Mouse (Mus musculus): Measurements from ENCODE around the gene A4galt.
"Not testable (repeated sequence)": the region's sequence is repeated elsewhere in the genome, so short reads cannot be mapped to it uniquely, and the experiment has no call there.

Gene A4galt

DNA sequence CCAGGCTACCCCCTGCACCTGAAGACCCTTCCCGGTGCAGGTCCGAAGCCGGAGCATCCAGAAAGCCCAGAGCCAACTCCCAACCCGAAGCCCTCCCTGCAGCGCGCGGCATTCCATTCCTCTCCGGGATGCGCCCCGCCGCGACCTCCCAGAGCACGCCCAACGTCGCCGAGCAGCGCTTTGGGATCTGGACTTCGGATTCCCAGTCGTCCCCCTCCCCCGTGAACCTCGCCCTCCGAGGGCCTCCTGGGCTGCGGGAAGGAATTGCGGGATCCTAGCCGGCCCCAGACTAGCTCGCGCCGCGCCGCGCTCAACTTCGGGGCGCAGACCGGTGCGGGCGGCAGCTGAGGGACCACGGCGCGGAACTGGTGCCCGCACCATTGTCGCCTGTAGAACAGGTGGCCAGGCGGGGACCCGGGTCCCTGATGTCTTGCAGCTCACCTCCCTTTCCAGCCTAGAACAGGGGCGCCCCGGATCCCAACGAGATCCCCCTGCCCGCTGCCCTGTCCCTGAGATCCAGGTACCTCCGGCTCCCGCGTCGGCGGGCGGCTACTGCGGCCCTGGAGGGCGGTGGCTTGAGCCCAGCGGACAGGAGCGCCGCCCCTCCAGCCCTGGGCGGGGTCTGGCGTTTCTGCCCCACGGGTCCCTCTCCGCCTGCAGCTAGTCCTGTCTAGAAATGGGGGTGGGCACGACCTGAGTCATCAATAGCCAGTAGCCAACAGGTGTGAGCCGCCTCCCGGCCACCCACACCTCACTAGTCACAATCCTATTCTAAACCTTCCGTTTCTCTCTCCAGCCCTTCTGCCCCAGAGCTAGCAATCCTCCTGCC is at the start of gene A4galt:
Gene A4galt, minus strand, starts transcription at position 599 of the 829 bp plus-strand sequence.
- peak; percentile 72 for DNase-seq

DNA sequence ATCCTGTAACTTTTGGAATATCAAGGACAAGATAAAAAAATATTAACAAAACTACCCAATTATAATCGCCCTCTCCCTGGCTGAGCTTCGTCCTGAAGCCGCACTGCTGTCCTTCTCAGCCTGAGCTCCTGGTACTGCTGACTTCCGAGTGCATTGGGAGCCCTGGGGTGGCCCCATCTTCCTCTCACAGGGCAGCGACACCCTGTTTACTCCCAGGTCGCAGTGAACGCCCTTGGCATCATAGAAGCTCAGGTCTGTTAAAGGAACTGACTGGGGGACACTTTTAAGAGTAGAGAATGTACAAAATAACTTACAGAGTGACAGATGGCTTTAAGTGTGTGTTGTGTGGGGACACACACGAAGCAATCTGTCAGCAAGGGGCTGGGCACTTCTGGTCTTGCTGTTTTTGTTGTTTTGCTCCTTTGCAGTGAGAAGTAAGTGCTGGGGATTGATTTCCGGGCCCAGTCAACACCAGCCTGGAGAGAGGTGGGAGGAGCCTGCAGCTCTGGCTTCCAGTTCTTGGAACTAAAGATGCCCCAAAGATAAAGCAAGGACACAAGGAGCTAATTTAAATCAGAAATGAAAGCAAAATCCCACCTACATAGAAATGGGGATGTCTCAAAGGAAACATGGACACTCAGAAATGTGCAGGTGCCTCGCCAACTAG is 48.5 kb upstream of the A4galt start:
- no peak for DNase-seq

DNA sequence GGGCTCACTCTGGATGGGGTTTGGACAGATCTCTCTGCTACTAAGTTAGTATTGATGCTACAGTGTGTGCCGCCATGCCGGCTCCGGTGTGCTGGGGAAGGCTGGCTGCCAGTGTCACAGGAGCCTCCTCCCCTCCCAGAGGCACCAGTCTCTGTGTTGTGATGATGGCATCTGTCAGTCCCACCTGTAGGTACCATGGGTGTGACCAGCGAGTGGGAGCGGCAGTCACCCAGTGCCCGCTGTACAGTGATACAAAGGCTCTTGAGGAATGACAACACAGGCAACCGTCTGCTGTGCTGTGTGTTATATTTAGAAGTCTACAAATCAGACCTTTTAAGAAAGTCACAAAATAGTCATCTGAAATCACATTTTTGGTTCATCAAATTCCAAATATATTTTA is 47.9 kb upstream of the A4galt start:
- DNase-seq = no peak

DNA sequence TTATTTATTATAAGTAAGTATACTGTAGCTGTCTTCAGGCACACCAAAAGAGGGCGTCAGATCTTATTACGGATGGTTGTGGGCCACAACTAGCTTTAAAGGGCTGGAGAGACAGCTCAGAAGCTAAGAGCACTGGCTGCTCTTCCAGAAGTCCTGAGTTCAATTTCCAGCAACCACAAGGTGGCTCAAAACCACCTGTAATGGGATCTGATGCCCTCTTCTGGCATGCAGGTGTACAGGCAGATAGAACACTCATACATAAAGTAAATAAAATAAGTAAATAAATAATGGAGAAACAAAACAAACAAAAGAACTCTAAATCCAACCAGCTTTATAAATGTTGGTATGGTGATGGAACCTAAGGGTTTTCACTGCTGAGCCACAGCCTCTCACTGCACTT is 47.2 kb upstream of the A4galt start:
- no peak for DNase-seq

DNA sequence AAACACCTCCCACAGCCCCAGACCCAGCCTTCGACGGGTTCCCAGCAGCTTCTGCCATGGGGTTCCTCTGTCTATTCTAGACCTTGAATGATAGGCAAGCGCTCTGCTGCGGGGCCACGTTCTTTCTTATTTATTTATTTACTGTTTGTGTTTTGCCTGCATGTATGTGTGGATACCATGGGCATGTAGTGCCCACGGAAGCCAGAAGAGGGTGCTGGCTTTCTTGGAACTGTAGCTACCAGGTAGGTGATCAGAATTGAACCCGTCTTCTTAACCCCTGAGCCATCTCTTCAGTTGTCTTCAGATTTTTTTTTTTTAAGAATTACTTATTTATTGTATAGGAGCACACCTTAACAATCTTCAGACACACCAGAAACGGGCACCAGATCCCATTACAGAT is 46.7 kb upstream of the A4galt start:
- DNase-seq = no peak

DNA sequence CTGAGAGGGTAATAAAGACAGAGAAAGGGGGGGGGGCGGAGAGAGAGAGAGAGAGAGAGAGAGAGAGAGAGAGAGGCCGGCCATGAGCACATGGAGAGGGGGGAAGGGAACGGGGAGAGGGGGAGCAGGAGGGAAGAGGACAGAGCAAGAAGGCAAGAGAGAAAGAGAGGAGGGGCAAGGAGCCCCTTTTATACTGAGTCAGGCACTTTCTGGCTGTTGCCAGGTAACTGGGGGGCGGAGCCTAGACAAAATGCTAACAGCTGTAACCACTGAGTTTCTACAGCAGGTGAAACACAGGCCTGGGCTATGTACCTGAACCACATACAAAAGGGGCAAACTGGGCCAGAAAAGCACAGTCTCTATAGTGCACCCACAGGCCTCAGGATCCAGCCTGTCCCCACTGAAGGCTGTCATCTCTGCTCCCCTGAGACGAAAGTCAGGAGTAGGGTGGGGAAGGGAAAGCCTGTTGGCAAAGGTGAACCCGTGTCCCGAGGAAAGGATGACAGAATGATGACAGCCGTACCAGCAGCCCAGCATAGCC is 45.3 kb upstream of the A4galt start:
- no peak for DNase-seq

DNA sequence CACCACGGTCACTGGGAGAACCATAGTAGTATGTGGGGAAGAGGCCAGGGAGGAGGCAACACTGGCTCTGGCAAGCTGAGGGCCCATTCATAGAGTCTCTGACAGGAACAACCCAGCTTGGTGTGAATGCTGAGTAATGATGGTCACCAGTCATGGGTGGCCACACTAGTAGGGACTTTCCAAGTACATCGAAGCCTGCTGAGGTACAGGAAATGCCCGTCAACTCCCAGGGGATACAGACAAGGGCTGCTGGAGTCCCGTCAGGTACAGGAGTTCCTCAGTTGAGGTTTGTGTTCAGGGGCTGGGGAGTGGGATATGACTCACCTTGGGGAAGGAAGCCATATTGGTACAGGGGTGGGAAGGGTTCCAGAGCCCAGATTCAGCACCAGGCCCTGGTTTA is 44.5 kb upstream of the A4galt start:
- no peak for DNase-seq

DNA sequence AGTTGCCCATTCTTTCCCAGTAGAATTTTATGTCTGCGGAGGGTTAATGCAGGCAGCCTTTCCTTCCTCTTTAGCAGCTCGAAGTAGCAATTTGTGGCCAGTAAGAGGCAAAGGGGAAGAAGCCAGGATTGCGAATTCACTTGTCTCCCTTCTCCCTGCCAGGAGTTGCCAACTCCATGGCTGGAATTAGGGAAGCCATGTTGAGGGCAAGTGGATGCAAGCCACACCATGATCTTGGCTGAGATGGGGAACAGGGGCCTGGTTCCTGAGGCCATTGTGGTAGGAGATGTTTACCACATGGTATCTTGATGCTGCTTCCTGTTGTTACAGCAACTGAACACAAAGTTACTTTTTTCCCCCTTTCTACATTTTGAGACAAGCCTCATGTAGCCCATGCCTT is 43.4 kb upstream of the A4galt start:
- DNase-seq = no peak

DNA sequence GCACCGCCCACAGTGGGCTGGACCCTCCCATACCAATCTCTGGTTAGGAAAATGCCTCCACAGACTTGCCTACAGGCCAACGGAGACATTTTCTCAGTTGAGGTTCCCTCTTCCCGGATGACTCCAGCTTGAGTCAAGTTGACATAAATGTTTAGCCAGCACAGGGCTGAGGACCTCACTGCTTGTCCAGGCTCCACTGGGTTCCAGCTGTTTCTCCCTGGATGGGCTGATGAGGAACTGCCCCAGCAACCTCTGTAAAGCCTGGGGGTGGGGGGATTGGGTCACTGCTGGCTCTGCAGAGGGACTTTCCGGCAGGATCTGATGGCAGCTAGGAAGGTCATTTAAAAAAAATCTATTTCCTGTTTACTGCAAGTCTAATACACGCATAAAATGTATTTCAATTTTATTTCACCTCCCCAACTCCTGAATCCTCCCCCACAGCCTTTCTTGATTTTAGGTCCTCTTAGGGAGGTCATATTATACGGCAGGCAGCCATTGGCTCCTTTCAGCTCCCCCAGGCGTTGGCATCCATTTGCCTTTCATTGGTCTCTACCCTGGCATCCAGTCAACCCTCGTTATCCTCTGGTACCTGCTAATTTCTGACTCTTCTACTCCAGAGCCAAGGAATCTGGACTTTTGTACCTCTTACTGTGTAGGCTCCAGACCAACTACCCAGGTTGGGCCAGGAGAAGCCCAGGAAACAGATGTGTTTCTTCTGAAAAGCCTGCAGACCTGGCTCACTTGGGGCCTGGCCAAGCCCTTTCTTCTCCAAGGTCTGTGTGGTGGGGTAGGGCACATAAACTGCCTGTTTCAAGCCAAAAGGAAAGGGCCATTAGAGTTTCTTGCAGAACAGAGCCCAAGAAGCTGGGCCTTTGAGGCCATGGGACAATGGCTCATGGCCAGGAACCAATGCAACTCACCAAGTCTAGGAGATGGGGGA is 42.4 kb upstream of the A4galt start:
- peak; percentile 95 for DNase-seq

DNA sequence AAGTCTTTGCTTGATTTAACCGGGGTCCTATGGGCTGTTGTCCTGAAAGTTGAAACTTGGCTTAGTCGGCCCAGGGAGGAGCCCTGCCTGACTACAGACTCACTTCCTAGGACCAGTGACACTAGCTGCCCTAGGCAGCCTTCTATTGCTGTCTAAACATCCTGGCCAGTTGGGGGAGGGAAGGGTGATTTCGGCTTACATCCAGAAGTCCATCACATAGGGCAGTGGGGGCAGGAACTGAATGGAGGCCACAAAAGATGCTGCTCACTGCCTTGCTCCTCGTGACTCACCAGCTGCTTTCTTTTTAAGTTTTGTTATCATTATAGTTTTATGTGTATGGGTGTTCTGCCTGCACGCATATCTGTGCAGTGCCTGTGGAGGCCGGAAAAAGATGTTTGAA is 41.6 kb upstream of the A4galt start:
- peak; percentile 85 for DNase-seq

DNA sequence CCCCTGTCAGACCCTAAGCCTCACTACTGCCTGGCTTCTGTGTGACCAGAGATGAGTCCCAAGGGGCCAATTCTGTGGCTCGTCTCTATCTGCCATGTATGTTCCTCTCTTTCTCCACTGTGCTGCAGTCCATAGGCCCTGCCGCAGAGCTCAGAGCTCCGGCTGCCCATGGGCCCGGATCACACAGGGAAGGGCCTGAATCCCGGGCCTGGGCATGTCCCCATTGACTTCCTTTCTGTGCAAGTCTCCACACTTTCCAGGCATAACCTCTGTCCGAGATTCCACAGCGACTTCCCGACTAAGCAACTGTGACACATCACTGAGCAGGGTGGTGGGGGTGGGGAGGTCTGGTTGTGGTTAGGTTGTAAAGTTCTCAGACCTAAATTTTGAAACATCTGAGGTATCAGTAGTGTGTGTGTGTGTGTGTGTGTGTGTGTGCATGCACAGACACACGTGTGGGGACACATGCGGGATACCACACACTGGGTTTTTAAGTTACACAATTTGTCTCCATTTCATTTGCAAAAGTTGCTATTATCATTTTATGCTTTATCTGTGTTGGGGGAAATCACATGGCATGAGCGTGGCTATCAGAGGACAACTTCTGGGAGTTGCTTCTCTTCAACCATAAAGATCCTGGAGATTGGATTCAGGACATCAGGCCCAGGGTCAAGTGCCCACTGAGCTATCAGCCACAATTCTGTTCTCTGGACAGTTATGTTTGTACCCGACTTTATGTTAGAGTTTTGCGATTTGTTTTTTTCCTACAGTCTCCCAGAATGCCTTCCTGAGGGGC is 40.9 kb upstream of the A4galt start:
- peak; percentile 78 for DNase-seq

DNA sequence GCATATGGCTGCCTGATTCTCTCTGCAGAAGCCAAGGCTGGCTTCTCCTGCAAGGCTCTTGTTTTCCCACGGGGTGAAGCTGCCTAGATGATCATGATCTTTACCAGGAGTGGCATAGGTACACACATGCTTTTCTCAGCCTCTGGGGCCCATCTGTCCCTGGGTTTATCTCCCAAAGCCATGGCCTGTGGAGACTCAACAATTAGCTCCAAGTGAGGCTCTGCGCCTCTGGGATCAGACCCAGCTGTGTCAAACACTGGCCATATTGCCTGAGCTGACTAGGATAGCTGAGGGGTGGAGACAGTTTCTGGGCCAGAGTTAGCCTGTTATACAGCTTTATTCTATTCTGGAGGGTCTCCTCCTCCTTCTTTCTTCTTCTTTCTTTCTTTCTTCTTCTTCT is 39.3 kb upstream of the A4galt start:
- no peak for DNase-seq

DNA sequence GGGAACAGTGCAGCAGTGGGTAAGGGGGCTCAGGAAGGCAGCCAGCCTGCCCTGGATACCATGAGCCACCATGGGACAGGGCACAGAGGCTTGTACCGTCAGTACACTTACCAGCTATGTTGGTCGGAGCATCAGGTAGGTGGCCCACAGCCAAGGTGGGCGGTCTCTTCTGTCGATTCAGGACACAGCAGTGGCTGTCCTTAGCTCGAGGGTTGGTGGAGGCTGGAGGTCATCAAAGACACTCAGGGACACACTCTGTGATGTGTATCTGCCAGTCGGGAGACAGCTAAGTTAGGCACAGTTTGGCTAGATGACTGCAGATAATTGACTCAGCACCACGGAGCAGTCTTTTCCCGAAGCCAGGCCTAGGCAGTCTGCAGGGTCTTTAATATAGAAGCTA is 33.3 kb upstream of the A4galt start:
- DNase-seq = no peak

DNA sequence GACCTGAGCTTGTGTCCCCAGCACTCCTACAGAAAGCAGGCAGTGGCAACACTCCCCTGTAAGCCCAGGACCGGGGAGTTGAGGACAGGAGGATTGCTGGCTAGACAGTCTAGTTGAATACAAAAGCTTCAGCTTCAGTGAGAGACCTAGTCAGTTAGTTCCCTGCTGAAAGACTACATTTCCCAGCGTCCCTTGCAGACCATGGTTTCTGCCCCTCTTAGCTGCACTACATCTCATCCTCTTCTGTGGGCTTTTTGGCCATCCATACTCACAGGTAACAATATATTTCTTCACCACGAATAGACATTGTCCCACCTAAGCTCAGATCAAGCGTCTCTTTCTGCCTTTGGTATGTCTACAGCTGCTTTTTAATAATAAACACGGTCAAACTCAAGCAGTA is 30.8 kb upstream of the A4galt start:
- DNase-seq = no peak

DNA sequence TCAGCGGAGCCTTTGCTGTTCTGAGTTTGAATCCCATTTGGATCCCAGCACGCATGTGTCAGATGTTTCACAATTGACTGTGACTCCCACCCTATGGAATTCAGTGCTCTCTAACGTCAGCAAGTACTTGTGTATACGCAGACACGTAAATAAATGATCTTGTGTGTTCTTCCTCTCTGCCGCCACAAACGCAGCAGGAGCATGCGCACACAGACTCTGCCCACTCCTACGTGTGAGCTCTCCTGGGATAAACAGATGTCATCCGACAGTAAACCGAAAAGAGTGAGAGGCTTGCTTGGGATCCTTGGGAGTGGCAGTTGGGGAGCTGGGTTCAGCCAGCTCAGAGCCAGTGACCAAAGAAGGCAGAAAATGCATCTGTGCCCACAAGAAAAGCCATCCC is 29.7 kb upstream of the A4galt start:
- no peak for DNase-seq

DNA sequence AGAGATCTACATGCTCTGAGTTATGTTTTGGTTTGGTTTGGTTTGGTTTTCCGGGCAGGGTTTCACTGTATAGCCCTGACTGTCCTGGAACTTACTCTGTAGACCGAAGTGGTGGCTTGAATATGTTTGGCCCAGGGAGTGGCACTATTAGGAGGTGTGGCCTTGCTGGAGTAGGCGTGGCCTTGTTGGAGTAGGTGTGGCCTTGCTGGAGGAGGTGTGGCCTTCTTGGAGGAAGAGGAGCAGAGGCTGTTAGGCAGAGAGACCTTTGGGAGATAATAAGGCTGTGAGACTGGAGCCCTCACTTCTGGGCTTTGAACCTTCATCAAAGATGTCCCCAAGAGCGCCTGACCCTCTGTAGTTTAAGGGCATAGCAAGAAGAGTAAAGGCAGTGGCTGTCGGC is 27.0 kb upstream of the A4galt start:
- DNase-seq = no peak

DNA sequence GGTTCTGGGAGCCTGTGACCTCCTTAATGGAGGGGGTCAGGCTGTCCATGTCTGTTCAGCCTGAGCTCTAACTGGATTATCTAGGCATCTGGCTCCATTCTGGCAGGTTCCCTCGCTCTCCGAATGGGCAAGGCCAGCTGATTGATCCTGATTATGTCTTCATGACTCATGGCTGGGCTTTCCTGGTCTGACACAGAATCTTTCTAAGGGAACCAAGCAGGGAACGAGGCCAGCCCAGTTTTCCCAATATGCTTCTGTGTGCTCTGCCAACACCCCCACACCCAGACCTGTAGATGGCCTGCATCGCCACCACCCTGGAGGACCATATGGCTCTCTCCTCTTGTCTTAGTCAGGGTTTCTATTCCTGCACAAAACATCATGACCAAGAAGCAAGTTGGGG is 25.9 kb upstream of the A4galt start:
- DNase-seq = no peak

DNA sequence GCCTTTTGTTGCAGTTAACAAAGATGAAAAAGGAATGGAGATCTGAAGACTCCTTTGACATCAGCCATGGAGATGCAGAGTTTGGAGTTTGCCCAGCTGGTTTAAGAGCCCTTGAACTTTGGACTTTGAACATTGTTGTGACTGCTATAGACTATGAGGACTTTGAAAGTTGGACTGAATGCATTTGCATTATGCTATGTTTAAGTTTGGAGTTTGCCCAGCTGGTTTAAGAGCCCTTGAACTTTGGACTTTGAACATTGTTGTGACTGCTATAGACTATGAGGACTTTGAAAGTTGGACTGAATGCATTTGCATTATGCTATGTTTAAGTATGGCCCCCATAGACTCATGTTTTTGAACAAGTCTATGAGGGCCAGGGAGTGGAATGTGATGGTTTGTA is 22.7 kb upstream of the A4galt start:
- DNase-seq = not testable (repeated sequence)

DNA sequence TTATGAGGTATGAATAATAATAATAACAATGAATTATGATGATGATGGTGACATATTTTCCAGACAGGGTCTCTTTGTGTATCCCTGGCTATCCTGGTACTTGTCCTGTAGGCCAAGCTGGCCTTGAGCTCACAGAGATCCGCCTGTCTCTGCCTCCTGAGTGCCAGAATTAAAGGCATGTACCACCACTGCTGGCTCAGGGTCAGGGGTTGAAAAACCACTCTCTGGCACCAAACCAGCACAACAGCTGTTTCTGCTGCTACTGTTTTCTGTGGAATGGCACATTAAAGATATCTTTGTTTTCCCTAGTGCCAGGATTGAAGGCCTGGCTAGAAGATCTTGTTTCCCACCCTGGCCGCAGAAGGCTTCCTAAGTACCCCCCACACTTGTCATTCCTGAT is 21.4 kb upstream of the A4galt start:
- DNase-seq = no peak

DNA sequence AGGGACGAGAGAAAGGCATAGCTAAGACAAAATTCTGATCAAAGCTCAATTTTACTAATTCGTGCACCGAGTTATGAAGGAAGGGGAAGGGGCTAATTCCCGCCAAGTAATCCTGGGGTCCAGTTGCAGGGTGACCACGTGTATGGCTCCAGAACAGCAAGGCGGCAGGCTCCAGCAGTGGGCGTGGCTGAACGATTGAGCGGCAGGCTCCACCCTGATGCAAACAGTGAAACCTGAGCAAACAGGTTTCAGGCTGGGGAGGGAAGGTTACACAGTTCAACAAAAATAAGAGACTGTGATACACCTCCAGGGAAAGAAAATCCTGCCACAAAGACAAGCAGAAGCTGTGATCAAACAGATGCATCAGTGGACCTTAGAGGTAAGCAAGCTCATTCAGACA is 19.6 kb upstream of the A4galt start:
- not testable (repeated sequence) for DNase-seq

DNA sequence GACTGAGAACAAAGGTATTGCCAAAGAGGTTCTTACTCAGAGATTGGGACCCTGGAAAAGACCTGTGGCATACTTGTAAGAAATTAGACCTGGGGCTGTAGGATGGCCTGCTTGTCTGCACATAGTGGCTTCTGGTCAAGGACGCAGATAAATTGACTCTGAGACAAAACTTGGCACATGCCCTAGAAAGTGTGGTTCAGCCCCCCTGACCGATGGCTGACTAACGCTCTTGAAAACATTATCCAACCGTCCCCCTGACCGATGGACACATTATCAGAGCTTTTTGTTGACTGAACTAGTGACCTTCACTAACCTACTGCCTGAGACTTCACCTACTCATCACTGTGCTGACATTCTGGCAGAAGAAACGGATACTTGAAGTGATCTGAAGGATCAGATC is 18.4 kb upstream of the A4galt start:
- not testable (repeated sequence) for DNase-seq

DNA sequence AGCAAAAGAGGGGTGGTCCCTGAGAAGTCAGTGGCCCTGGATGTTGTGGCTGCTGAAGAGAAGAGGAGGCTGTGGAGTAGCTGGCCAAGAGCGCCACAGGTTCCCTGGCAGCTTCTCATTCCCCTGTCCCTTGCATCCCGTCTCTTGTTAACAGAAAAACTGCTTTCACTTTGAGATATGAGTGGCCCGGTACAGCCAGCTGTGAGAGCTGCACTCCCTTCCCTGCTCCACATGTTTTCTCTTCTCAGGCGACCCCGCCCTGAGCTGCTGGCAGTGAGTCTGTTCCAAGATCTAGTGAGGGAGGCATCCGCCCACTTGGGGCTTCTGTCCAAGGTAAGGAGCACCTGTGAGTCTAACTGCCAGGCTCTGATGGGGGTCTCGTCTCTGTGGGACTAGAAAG is 16.9 kb upstream of the A4galt start:
- peak; percentile 32 for DNase-seq
